Comparison of ENCODE assay signal across 8 mouse cellular contexts in the genomic region with DNA sequence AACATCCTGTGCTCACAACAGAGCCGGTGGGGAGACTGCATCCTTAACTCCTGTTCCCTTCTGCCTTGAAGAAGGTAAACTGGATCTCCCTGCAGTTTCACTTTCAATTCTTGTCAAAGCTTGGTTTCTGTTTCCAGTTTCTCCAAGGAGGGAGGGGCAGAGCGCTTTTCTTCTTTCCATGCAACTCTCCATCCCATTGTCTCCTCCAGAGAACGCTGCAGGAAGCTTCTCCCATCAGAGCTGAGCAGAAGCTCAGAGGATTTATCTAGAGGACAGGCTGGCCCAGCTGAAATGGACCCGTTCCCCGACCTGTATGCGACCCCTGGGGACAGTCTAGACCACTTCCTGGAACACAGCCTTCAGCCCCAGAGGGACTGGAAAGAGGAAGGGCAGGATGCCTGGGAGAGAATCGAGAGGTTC. TPM values are rescaled to one million over a fixed set of nuclear protein-coding genes. Genes with fewer than 3 reads are reported as not detected.
A peak's percentile ranks its signal among the peaks of the same experiment; 100 is the strongest.
DNase-seq lines count a peak whose midpoint lies in the region; ATAC-seq lines count a peak whose summit lies in the region.

No protein-coding gene starts in this region.

- DNase-seq in hindbrain, embryonic 10.5 days (ENCODE audit: low spot score) = no peak
- DNase-seq in hindbrain, embryonic 11.5 days (ENCODE audit: low spot score) = no peak
- peak; percentile 20 for DNase-seq in embryonic facial prominence, embryonic 10.5 days (ENCODE audit: low spot score)
- DNase-seq in heart, postnatal 36 days = peak; percentile 59 to 71
- DNase-seq in limb, embryonic 10.5 days (ENCODE audit: low spot score) = no peak
- peak; percentile 8 for DNase-seq in midbrain, embryonic 14.5 days

- H3K27ac ChIP-seq in hindbrain, embryonic 10.5 days = 0 out of 2 replicates have a peak overlapping the region, but pooled peaks have one; percentile 42
- no peak overlapping the region for H3K27ac ChIP-seq in hindbrain, embryonic 11.5 days (ENCODE audit: low read depth, low read length)
- H3K27ac ChIP-seq in embryonic facial prominence, embryonic 10.5 days (replicated peaks) = no peak overlapping the region
- H3K27ac ChIP-seq in limb, embryonic 10.5 days = peak overlapping the region; percentile 63
- H3K27ac ChIP-seq in midbrain, embryonic 14.5 days (replicated peaks; ENCODE audit: low read depth, low read length) = no peak overlapping the region

- no peaks in the 10 kb centered on the region for H3K36me3 ChIP-seq in hindbrain, embryonic 10.5 days
- H3K36me3 ChIP-seq in hindbrain, embryonic 11.5 days (ENCODE audit: control insufficient read depth, insufficient read depth, low read length) = no peaks in the 10 kb centered on the region
- H3K36me3 ChIP-seq in embryonic facial prominence, embryonic 10.5 days (replicated peaks) = no peaks in the 10 kb centered on the region
- H3K36me3 ChIP-seq in limb, embryonic 10.5 days = no peaks in the 10 kb centered on the region
- no peaks in the 10 kb centered on the region for H3K36me3 ChIP-seq in midbrain, embryonic 14.5 days (ENCODE audit: control insufficient read depth, insufficient read depth, low read length)

- ATAC-seq in hindbrain, embryonic 11.5 days (ENCODE audit: low FRiP score) = no peak
- ATAC-seq in midbrain, embryonic 14.5 days (ENCODE audit: low FRiP score, low TSS enrichment) = no peak
- no peak for ATAC-seq in frontal cortex, adult (ENCODE audit: low TSS enrichment)
- no peak for ATAC-seq in erythroid progenitor cell, adult 5-6 weeks (replicated peaks; ENCODE audit: low FRiP score, poor library complexity, severe bottlenecking)

- peak overlapping the region; percentile 0; the same call in 1 of the 2 replicates for H3K4me3 ChIP-seq in hindbrain, embryonic 10.5 days
- H3K4me3 ChIP-seq in hindbrain, embryonic 11.5 days (ENCODE audit: low read depth, low read length) = no peak overlapping the region
- H3K4me3 ChIP-seq in embryonic facial prominence, embryonic 10.5 days = peak overlapping the region; percentile 30; the same call in 1 of the 2 replicates
- peak overlapping the region; percentile 26; the same call in 1 of the 2 replicates for H3K4me3 ChIP-seq in limb, embryonic 10.5 days
- no peak overlapping the region for H3K4me3 ChIP-seq in midbrain, embryonic 14.5 days (replicated peaks; ENCODE audit: low read depth, low read length)

- no peak overlapping the region for H3K4me2 ChIP-seq in hindbrain, embryonic 11.5 days (replicated peaks; ENCODE audit: low read depth, low read length)
- H3K4me2 ChIP-seq in midbrain, embryonic 14.5 days (ENCODE audit: low read length) = 0 out of 2 replicates have a peak overlapping the region, but pooled peaks have one; percentile 3

- intact Hi-C loops in heart, postnatal 36 days (cut with DNase I) = loop anchor here (1.0 kb wide), 1 partner anchor 8 kb away; no protein-coding TSS in a partner anchor

- H3K27me3 ChIP-seq in hindbrain, embryonic 10.5 days (ENCODE audit: insufficient read depth, poor library complexity, severe bottlenecking) = no peaks in the 10 kb centered on the region
- no peaks in the 10 kb centered on the region for H3K27me3 ChIP-seq in hindbrain, embryonic 11.5 days (ENCODE audit: control insufficient read depth, insufficient read depth, low read length)
- no peaks in the 10 kb centered on the region for H3K27me3 ChIP-seq in embryonic facial prominence, embryonic 10.5 days (replicated peaks; ENCODE audit: low read depth, poor library complexity, severe bottlenecking)
- no peaks in the 10 kb centered on the region for H3K27me3 ChIP-seq in limb, embryonic 10.5 days (ENCODE audit: low read depth, poor library complexity, severe bottlenecking)
- H3K27me3 ChIP-seq in midbrain, embryonic 14.5 days (ENCODE audit: control insufficient read depth, insufficient read depth, low read length) = no peaks in the 10 kb centered on the region

- peaks cover 9% of the 10 kb centered on the region for H3K4me1 ChIP-seq in hindbrain, embryonic 10.5 days (replicated peaks)
- no peaks in the 10 kb centered on the region; the same call in 1 of the 2 replicates for H3K4me1 ChIP-seq in hindbrain, embryonic 11.5 days (replicated peaks; ENCODE audit: control insufficient read depth, insufficient read depth, low read length)
- H3K4me1 ChIP-seq in embryonic facial prominence, embryonic 10.5 days = peaks cover 15% of the 10 kb centered on the region
- peaks cover 13% of the 10 kb centered on the region for H3K4me1 ChIP-seq in limb, embryonic 10.5 days
- H3K4me1 ChIP-seq in midbrain, embryonic 14.5 days (ENCODE audit: control insufficient read depth, insufficient read depth, low read length) = no peaks in the 10 kb centered on the region

- 13% methylated on average over 7 of the region's 7 CpGs for WGBS in hindbrain, embryonic 10.5 days
- 14% methylated on average over 7 of the region's 7 CpGs for WGBS in hindbrain, embryonic 11.5 days
- WGBS in embryonic facial prominence, embryonic 10.5 days = 8% methylated on average over 7 of the region's 7 CpGs
- 19% methylated on average over 7 of the region's 7 CpGs for WGBS in limb, embryonic 10.5 days
- WGBS in midbrain, embryonic 14.5 days = 14% methylated on average over 7 of the region's 7 CpGs

- H3K9ac ChIP-seq in hindbrain, embryonic 11.5 days (ENCODE audit: low read depth, low read length) = no peak overlapping the region
- no peak overlapping the region for H3K9ac ChIP-seq in midbrain, embryonic 14.5 days (replicated peaks; ENCODE audit: low read length)

- no peaks in the 10 kb centered on the region for H3K9me3 ChIP-seq in hindbrain, embryonic 10.5 days
- no peaks in the 10 kb centered on the region for H3K9me3 ChIP-seq in hindbrain, embryonic 11.5 days (ENCODE audit: control insufficient read depth, low read length)
- H3K9me3 ChIP-seq in embryonic facial prominence, embryonic 10.5 days = no peaks in the 10 kb centered on the region
- H3K9me3 ChIP-seq in limb, embryonic 10.5 days (replicated peaks) = no peaks in the 10 kb centered on the region
- no peaks in the 10 kb centered on the region for H3K9me3 ChIP-seq in midbrain, embryonic 14.5 days (ENCODE audit: control insufficient read depth, low read length)

RNA-seq across cellular contexts. Expression of a gene that starts 0.6 kb away (rescaled TPM):
- 0.70 and 1.2 TPM in 2 replicates for polyA plus RNA-seq in hindbrain, embryonic 10.5 days (2016; fragmentation: Nextera tagmentation; extraction: Ambion mirVana)
- 0.92 and 1.5 TPM in 2 replicates for polyA plus RNA-seq in hindbrain, embryonic 11.5 days (2014; fragmentation: Nextera tagmentation; extraction: Ambion mirVana)
- 0.68 and 0.72 TPM in 2 replicates for polyA plus RNA-seq in embryonic facial prominence, embryonic 10.5 days (2016; fragmentation: Nextera tagmentation; extraction: Ambion mirVana)
- 10 to 100 TPM in 1 of 2 experiments, 1 to 10 TPM in 1; 6.8 to 10.9 TPM for total RNA-seq in heart, postnatal 36 days (2021)
- polyA plus RNA-seq in limb, embryonic 10.5 days (2016; fragmentation: Nextera tagmentation; extraction: Ambion mirVana) = 1.5 and 2.0 TPM in 2 replicates
- 2.5 and 7.9 TPM in 2 replicates for polyA plus RNA-seq in midbrain, embryonic 14.5 days (2014; fragmentation: Nextera tagmentation; extraction: Ambion mirVana)
- total RNA-seq in erythroid progenitor cell, adult 5-6 weeks (2015; ENCODE audit: low replicate concordance) = 8.3 and 14.7 TPM in 2 replicates
- 3.0 and 4.5 TPM in 2 replicates for total RNA-seq in erythroid progenitor cell, adult 5-6 weeks (2017; ENCODE audit: low replicate concordance)

RNA-seq across cellular contexts. Expression of a gene that starts 25.7 kb away (rescaled TPM):
- polyA plus RNA-seq in hindbrain, embryonic 10.5 days (2016; fragmentation: Nextera tagmentation; extraction: Ambion mirVana) = not detected in 2 replicates
- 0.25 and 0.39 TPM in 2 replicates for polyA plus RNA-seq in hindbrain, embryonic 11.5 days (2014; fragmentation: Nextera tagmentation; extraction: Ambion mirVana)
- 0.24 TPM in 1 of 2 replicates, not detected in the other for polyA plus RNA-seq in embryonic facial prominence, embryonic 10.5 days (2016; fragmentation: Nextera tagmentation; extraction: Ambion mirVana)
- total RNA-seq in heart, postnatal 36 days (2021) = 1 to 10 TPM; 1.0 to 1.8 TPM
- polyA plus RNA-seq in limb, embryonic 10.5 days (2016; fragmentation: Nextera tagmentation; extraction: Ambion mirVana) = 0.09 and 0.24 TPM in 2 replicates
- polyA plus RNA-seq in midbrain, embryonic 14.5 days (2014; fragmentation: Nextera tagmentation; extraction: Ambion mirVana) = 2.0 TPM in 1 of 2 replicates, not detected in the other
- 5.4 and 9.4 TPM in 2 replicates for total RNA-seq in erythroid progenitor cell, adult 5-6 weeks (2015; ENCODE audit: low replicate concordance)
- 7.2 and 20.0 TPM in 2 replicates for total RNA-seq in erythroid progenitor cell, adult 5-6 weeks (2017; ENCODE audit: low replicate concordance)

RNA-seq across cellular contexts. Expression of a gene that starts 38.9 kb away (rescaled TPM):
- 0.26 and 0.33 TPM in 2 replicates for polyA plus RNA-seq in hindbrain, embryonic 10.5 days (2016; fragmentation: Nextera tagmentation; extraction: Ambion mirVana)
- 0.40 and 0.69 TPM in 2 replicates for polyA plus RNA-seq in hindbrain, embryonic 11.5 days (2014; fragmentation: Nextera tagmentation; extraction: Ambion mirVana)
- 0.08 and 0.12 TPM in 2 replicates for polyA plus RNA-seq in embryonic facial prominence, embryonic 10.5 days (2016; fragmentation: Nextera tagmentation; extraction: Ambion mirVana)
- not detected for total RNA-seq in heart, postnatal 36 days (2021)
- not detected in 2 replicates for polyA plus RNA-seq in limb, embryonic 10.5 days (2016; fragmentation: Nextera tagmentation; extraction: Ambion mirVana)
- 3.4 and 3.5 TPM in 2 replicates for polyA plus RNA-seq in midbrain, embryonic 14.5 days (2014; fragmentation: Nextera tagmentation; extraction: Ambion mirVana)
- not detected in 2 replicates for total RNA-seq in erythroid progenitor cell, adult 5-6 weeks (2015; ENCODE audit: low replicate concordance)
- not detected in 2 replicates for total RNA-seq in erythroid progenitor cell, adult 5-6 weeks (2017; ENCODE audit: low replicate concordance)

RNA-seq across cellular contexts. Expression of a gene that starts 43.9 kb away (rescaled TPM):
- polyA plus RNA-seq in hindbrain, embryonic 10.5 days (2016; fragmentation: Nextera tagmentation; extraction: Ambion mirVana) = not detected in 2 replicates
- not detected in 2 replicates for polyA plus RNA-seq in hindbrain, embryonic 11.5 days (2014; fragmentation: Nextera tagmentation; extraction: Ambion mirVana)
- polyA plus RNA-seq in embryonic facial prominence, embryonic 10.5 days (2016; fragmentation: Nextera tagmentation; extraction: Ambion mirVana) = not detected in 2 replicates
- total RNA-seq in heart, postnatal 36 days (2021) = not detected
- not detected in 2 replicates for polyA plus RNA-seq in limb, embryonic 10.5 days (2016; fragmentation: Nextera tagmentation; extraction: Ambion mirVana)
- not detected in 2 replicates for polyA plus RNA-seq in midbrain, embryonic 14.5 days (2014; fragmentation: Nextera tagmentation; extraction: Ambion mirVana)
- total RNA-seq in erythroid progenitor cell, adult 5-6 weeks (2015; ENCODE audit: low replicate concordance) = not detected in 2 replicates
- not detected in 2 replicates for total RNA-seq in erythroid progenitor cell, adult 5-6 weeks (2017; ENCODE audit: low replicate concordance)

RNA-seq across cellular contexts. Expression of a gene that starts 44.6 kb away (rescaled TPM):
- 49.0 and 49.9 TPM in 2 replicates for polyA plus RNA-seq in hindbrain, embryonic 10.5 days (2016; fragmentation: Nextera tagmentation; extraction: Ambion mirVana)
- 48.1 and 57.4 TPM in 2 replicates for polyA plus RNA-seq in hindbrain, embryonic 11.5 days (2014; fragmentation: Nextera tagmentation; extraction: Ambion mirVana)
- polyA plus RNA-seq in embryonic facial prominence, embryonic 10.5 days (2016; fragmentation: Nextera tagmentation; extraction: Ambion mirVana) = 45.4 and 47.7 TPM in 2 replicates
- 10 to 100 TPM; 29.9 to 30.1 TPM for total RNA-seq in heart, postnatal 36 days (2021)
- 42.3 and 48.6 TPM in 2 replicates for polyA plus RNA-seq in limb, embryonic 10.5 days (2016; fragmentation: Nextera tagmentation; extraction: Ambion mirVana)
- polyA plus RNA-seq in midbrain, embryonic 14.5 days (2014; fragmentation: Nextera tagmentation; extraction: Ambion mirVana) = 92.1 and 113 TPM in 2 replicates
- 2.5 and 5.4 TPM in 2 replicates for total RNA-seq in erythroid progenitor cell, adult 5-6 weeks (2015; ENCODE audit: low replicate concordance)
- 1.4 and 4.3 TPM in 2 replicates for total RNA-seq in erythroid progenitor cell, adult 5-6 weeks (2017; ENCODE audit: low replicate concordance)

Comparison
In these comparisons a context has a peak if more than half of its experiments do, and no peak if none do; other contexts are left out.
1. H3K27ac ChIP-seq: peak in hindbrain, embryonic 10.5 days (single experiment) and limb, embryonic 10.5 days (single experiment); none in hindbrain, embryonic 11.5 days (single experiment), embryonic facial prominence, embryonic 10.5 days (single experiment) and midbrain, embryonic 14.5 days (single experiment).
2. H3K4me3 ChIP-seq: peak in hindbrain, embryonic 10.5 days (single experiment), embryonic facial prominence, embryonic 10.5 days (single experiment) and limb, embryonic 10.5 days (single experiment); none in hindbrain, embryonic 11.5 days (single experiment) and midbrain, embryonic 14.5 days (single experiment).
3. DNase-seq: peak in embryonic facial prominence, embryonic 10.5 days (single experiment), heart, postnatal 36 days (2 of 2) and midbrain, embryonic 14.5 days (single experiment); none in hindbrain, embryonic 10.5 days (single experiment), hindbrain, embryonic 11.5 days (single experiment) and limb, embryonic 10.5 days (single experiment).